Mouse (Mus musculus) kidney, adult 11 months (tissue): ENCODE results near the gene Myoz1.
"Not testable (repeated sequence)": the region's sequence is repeated elsewhere in the genome, so short reads cannot be mapped to it uniquely, and the experiment has no call there.

Experiments used
- DNase-seq: peaks from one replicate; pipeline ENCODE4 v3.0.0; 2022

Gene Myoz1

DNA sequence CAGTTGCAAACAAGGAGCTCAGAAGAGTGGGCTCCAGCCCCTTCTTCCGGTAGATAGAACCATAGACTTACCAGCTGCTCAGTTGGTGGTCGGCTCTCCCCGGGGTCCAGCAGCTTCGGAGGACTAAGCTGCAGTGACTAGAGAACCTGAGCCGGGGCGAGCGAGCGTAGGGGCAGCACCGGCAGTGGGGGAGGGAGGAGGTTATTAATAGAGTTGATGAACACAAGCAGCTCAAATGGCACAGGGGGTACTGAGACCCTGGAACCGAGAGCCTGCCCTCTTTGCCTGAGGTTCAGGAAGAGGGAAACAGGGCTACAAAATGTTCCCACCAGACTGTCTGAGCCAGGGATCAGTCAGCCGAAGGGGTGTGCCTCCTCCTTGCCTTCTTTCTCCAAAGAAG, at the start of gene Myoz1:
Gene Myoz1, minus strand, starts transcription at position 180 of the 400 bp plus-strand sequence.
- no peak for DNase-seq

DNA sequence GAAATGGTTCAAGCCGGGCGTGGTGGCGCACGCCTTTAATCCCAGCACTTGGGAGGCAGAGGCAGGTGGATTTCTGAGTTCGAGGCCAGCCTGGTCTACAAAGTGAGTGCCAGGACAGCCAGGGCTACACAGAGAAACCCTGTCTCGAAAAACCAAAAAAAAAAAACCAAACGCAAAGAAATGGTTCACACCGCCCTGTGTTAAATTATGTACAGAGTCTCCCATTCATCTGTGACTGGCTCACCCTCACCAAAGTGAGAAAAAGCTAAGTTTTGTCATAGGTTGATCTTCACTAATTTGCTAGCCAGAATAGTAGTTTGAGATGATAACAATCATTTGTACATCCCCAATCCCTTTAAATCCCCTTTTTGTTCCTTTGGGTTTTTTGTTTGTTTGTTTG, 47.1 kb upstream of the Myoz1 start:
- not testable (repeated sequence) for DNase-seq

DNA sequence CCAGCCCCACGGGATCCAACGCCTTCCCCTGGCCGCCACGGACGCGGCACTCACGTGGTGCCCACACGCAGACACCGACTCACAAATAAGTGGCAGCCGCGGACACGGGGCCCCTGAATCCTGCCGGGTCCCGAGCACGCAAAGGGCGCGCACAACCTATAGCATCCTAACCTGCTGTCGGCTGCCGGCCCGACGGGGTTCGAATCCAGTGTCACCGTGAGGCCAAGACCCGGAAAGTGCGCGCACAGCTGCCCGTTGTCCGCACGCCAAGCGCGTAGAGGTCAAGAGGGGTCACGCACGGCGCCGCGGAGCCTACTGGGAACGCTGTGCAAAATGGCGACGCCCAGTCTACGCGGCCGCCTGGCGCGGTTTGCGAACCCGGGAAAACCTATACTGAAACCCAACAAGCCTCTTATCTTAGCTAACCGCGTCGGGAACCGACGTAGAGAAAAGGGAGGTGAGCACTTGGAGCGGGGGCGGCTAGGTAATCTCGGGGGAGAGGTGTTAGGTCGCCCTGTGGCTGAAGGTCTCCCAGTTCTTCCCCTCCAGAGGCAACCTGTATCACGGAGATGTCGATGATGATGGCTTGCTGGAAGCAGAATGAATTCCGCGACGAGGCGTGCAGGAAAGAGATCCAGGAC, 46.5 kb upstream of the Myoz1 start, which contains the start of gene Chchd1:
Gene Chchd1, plus strand, starts transcription at position 266 of the 641 bp plus-strand sequence.
- DNase-seq: peak; percentile 87

DNA sequence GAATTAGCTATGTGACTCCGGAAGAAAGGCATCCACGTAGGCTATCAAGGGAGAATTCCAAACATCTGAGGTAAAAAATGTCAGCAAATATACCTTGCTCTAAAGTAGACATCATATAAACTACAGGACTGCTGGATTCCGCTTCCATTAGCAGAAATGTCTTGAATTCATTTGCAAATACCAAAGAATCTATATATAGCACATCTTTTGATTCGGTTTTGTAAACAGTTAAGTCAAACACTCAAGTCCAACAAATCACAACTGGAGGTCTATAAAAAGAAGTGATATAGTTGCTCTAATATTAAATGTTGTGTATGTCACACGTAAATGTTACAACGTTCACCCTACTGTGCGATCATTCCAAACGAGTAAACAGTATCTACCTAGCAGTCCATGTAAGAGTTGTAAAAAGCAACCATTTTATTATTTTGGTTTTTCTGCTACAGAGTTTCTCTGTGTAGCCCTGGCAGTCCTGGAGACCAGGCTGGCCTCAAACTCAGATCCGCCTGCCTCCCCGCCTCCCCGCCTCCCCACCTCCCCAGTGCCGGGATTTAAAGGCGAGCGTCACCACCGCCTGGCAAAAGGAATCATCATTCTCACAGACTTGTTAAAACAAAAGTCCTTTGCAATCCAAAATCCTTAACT, 45.9 kb upstream of the Myoz1 start:
- DNase-seq: no peak

DNA sequence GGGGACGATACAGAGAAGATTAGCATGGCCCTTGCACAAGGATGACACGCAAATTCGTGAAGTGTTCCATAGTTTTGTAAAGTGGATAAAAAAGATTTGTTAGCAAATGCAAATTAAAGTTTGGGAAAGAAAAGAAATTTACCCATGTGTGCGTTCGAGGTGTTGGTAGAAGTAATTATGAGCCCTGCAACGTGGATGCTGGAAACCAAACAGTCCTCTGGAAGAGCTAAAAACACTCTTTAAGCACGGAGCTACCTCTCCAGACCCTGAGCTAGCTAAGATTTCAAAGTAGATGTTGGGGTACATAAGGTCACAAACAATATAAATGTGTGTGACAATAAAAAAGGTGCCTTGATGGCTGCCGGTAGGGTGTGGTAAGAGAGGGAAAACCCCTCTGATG, 45.2 kb upstream of the Myoz1 start:
- DNase-seq: no peak

DNA sequence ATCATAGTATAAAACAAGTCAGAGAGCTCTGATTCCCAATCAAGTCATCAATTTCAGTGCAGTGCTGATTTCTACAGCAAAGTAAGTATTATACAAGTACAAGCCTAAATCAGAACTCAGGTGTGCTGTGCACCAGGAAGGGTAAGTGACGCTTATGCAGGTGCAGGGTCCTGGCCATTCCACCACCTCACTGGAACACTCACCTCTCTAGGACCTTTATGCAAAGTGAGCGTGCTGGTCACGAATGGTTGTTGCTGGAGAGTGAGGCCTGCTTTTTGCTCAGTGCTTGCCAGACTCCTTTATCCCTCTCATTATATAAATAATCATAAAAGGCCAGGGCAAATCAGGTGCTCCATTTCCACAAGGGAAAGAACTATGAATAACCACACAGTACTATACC, 44.0 kb upstream of the Myoz1 start:
- no peak for DNase-seq

DNA sequence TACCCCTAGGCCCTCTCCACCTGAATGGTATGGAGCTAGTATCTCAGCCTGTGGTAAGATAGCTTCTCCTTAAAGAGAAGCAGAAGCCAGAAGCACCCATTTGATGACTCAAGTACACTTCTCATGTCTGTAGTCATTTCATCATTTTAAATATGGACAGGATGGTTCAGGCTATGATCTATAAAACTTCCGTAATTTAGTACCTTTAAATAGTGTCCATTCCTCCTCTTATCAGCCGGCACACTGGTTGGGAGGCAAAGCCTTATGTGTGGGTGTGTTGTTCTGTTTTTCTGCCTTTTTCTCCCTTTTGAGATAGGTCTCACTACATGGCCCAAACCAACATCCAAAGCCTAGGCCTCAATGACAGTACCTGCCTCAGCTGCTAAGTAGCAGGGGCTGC, 42.2 kb upstream of the Myoz1 start:
- no peak for DNase-seq

DNA sequence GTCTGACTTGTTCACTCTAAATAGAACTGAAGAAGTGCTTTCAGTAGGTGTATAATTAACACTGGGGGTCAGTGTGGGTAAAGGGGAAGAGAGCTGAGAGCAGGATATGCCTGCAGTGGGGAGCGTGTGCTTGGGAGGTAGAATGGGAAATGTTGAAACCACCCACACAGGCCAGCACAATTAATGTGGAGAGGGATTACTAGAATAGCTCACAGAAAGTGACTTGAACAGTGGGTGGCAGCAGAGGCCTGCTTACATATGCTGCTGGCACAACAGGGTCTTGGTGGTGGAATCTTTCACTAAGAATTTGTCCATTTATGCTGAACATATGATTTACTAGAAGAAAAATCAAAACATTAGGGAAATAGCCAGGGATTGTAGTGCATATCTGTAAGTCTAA, 40.6 kb upstream of the Myoz1 start:
- no peak for DNase-seq

DNA sequence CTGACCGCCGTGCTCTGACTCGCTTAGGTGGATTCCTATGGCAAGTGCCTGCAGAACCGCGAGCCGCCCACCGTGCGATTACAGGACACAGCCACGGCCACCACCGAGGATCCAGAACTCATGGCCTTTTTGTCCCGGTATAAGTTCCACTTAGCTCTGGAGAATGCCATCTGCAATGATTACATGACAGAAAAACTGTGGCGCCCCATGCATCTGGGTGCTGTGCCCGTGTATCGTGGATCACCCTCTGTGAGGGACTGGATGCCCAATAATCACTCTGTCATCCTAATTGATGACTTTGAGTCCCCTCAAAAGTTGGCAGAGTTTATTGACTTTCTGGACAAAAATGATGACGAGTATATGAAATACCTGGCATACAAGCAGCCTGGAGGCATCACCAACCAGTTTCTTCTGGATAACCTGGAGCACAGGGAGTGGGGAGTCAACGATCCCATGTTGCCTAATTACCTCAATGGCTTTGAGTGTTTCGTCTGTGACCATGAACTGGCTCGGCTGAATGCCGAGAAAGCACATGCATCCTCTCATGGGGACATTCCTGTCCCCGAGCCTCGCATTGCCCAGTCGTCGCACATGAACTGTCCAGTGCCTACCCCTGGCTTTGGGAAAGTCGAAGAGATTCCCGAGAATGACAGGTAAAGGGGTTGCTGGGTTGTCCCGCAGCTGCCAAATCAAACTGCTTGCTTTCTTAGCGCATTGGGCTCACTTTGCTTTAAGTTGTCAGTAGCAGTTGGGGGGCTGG, 39.6 kb upstream of the Myoz1 start:
- DNase-seq: no peak

DNA sequence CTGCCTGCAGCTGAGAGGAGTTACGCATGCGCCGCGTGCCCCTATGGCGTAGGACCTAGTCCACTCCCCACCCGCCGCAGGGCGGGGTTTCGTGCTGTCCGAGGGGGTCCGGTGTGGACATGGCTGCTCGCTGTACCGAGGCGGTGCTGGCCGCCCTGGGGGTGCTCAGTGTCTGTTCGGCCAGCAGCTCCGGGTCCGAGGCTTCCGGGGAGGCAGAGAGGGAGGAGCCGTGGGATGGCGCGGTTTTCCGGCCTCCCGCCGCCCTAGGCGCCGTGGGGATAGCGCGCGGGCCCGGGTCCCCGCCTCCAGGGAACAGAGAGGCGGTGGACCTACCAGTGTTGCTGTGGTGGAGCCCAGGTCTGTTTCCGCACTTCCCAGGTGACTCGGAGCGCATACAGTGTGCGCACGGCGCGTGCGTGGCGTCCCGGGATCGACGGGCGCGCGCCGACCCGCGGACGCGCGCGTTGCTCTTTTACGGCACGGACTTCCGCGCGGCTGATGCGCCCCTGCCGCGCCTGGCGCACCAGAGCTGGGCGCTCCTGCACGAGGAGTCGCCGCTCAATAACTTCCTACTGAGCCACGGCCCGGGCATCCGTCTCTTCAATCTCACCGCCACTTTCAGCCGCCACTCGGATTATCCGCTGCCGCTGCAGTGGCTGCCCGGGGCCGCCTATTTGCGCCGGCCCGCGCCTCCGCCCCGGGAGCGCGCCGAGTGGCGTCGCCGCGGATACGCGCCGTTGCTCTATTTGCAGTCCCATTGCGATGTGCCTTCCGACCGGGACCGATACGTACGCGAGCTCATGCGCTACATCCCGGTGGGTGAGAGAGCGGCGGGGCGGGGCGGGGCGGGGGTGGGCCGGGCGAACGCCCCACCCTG, 38.8 kb upstream of the Myoz1 start, which contains the start of gene Fut11:
Gene Fut11, plus strand, starts transcription at position 85 of the 877 bp plus-strand sequence.
- peak; percentile 75 for DNase-seq

DNA sequence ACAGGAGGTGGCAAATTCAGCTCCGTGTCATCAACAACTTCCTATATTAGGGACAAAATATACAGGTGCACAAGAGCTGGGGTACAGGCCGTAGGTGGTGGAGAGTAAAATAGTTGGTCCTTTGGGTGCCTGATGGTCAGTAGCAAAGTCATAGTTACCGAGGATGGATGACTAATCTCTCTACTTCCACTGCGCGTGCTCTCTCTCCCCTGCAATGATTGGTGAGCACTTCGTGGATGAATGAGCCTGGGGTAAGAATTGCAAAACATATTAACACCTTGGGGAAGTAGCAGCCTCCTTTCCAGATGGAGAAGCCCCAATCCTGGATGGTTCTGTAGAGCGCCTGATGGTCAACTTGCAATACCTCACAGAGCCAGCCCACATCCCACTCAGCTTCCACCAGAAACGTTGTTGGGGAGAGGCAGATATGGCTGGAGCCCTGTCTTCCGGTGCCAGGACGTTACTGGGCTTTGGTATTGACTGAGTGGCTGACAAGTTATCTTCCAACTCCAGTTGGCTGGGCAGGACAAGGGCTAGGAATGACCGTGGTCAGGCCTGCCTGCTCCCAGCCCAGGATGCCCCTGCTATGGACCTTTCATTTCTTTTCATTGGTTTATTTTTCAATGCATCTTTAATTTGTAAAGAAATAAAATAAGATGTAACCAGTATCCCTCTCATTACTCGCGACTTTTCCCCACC, 38.0 kb upstream of the Myoz1 start:
- no peak for DNase-seq

DNA sequence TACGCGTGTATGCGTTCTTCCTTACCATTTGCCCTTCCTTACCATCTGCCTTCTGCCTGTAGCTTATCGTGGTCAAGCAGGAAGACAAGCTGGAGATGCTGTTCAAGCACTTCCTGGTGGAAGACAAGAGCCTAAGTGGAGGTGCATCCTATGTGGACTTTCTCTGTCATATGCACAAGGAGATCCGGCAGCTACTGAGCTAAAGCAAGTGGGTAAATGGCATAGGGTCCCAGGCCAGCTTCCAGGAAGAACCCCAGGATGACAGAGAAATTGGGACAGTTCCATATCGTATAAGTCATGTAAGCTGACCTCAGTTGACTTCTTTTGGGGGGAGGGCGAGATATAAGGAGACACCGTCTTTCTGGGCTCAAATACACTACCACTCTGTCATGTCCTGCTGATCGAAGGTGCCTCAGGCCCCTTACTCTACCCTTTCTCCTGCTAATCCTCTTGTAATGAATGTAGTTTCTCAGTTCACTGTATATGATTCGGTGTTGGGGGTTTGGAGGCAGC, 37.3 kb upstream of the Myoz1 start:
- no peak for DNase-seq

DNA sequence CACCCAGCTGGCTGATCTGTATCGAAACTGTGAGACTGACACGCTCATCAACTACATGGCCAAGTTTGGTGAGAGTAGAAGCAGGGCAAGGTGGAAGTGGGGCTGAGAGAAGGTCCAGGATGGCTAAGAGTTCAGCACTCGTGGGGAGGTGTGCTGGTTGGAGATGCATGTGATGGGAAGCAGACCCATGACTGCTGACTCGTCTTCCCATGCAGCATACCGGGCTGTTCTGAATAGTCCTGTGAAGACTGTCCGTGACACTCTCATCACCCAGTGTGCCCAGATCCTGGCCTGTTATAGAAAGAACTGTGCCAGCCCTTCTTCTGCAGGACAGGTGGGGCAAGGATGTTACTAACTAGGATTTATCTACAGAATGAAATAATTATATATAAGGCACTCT, 35.4 kb upstream of the Myoz1 start:
- DNase-seq: no peak

DNA sequence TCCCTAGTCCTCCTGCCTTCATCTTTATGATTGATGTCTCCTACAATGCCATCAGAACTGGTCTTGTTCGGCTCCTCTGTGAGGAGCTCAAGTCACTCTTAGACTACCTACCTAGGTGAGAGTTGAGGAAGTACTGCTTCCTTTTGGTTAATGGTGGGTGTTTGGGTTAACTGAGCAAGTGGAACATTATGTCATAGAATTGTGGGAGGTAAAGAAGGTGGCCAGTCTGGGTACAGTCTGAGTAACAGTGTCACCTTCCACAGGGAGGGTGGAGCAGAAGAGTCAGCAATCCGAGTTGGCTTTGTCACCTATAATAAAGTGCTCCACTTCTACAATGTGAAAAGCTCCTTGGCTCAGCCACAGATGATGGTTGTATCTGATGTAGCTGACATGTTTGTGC, 32.7 kb upstream of the Myoz1 start:
- no peak for DNase-seq

DNA sequence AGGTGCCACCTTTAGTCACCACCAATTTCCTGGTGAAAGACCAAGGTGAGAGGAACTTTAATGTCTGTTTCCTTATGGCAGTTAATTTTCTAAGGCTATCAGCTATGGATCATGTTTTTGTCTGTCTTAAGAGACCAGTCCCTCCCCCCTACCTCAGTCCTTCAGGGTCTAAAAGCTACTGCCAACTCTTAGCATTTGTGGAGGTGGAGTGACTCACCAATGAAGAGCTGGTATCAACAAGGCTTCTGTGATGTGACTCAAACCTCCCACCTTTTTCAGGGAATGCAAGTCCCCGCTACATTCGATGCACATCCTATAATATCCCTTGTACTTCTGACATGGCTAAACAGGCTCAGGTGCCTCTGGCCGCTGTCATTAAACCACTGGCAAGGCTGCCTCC, 30.2 kb upstream of the Myoz1 start:
- DNase-seq: no peak

DNA sequence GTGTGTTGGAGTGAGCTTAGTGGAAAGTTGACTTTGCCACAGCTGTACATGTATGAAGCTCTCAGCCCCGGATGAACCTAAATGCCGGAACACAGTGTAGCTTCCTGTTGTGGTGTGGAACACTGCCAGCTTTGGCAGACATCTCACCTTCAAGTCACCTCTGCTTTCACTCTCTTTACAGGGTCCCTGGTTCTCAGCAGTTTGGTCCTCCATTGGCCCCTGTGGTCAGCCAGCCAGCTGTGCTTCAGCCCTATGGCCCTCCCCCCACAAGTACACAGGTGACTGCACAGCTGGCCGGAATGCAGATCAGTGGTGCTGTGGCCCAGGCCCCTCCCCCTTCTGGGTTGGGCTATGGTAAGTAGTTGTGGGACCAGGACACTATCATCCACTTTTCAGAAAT, 26.2 kb upstream of the Myoz1 start:
- DNase-seq: peak; percentile 56

DNA sequence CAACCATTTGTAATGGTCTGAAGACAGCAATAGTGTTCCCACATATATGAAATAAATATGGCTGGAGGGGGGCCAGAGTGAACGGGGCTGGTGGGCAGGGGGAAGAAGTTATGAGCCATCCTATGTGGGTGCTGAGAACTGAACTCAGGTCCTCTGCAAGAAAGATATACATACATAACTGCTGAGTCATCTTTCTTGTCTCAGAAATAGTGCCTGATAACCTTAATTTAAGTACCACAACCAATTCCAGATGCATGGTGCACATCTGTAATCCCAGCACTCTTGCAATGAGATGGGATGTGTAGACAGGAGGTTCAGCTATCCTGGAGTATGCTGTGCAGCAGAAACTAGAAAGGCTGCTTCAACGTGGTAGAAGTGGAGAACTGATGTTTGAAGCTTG, 25.4 kb upstream of the Myoz1 start:
- no peak for DNase-seq

DNA sequence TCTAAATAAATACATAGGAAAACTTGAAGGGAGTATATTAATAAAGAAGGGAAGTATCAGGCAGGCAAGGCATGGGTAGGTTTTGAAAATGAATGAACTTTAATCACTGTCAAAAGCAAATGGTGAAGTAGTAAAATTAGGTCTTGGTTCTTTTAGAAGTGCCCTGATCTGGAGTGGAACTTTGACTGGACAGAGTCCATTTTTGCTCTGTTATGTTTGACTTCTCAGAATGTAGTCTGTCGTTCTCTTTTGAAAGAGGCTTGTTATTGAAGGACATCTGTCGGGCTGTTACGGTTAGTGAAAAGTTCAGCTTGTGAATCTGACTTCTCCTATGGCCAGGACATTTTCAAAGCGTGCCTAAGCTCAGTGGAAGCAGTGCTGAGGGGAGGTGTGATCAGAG, 21.6 kb upstream of the Myoz1 start:
- no peak for DNase-seq

DNA sequence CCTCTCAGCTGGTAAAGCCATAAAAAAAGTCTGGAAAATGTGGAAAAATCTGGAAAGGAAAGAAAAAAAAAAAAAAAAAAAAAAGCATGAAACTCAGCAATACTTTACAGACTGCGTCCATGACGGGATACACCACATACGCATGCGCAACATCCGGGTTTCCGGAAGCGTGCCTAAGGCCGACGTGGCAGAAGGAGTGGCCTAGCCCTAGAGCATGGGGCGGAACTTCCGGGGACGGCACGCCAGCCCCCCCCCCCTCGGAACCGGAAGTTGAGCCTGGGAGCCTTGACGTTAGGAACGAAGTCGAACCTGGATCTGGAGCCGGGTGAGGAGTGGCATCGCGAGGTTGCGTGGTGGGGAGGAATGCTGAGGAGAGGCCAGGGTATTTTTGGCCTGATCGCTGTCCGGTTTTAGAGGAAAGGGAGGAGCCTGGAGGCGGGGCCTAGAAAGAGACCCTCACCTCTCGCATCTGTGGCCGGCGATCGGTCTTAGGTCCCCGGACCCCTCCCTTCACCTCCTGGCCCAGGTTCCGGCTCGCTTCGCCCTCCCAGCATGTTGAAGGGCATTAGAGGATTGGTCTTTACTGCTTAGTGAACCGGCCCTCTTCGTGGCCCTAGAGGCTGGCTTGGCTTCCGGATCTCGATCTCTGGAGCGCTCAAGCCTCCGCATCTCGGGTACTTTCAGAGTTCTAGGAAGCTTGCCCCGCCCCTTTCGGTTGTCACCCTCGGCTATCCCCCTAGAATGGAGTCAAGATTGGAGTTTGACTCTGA, 17.9 kb upstream of the Myoz1 start, which contains the start of gene Sec24c:
Gene Sec24c, plus strand, starts transcription at position 245 of the 770 bp plus-strand sequence.
- DNase-seq: peak; percentile 94

DNA sequence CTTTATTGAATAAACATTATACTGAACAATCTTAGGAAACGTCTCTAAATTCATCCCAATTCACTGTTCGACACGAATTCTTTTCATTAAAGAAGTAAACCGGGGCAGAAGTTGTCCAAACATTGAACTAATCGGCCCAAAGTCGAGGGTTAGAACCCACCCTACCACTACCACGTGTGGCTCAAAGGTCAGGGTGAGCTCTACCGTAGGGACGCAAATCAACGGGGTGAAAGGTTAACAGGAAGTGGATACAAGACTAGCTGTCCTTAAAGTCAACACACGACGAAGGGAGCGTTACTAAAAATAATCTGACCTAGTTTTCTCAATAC, 17.4 kb upstream of the Myoz1 start:
- DNase-seq: peak; percentile 80

DNA sequence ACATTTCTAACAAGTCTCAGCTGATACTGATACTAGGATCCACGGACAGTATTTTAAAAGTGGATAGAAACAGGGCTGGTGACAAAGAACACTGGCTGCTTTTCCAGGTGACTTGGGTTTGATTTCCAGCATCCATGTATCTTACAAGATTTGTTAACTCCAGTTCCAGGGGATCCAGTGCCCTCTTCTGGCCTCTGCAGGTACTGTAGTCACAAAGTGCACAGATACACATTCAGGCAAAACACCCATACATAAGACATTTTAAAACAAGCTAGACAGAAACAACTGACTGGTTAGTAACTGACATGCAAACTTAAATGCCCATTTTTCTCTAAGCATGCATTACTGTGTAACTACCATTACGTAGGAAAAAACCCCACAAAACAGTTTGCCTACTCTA, 16.6 kb upstream of the Myoz1 start:
- DNase-seq: peak; percentile 49
